Mouse (Mus musculus) heart, embryonic 13.5 days (tissue): ENCODE measurements around the gene Gclm. TPM values are rescaled to one million over a fixed set of nuclear protein-coding genes. Genes with fewer than 3 reads are reported as not detected.

ENCODE experiments used
- ATAC-seq: fragments of 200-750 bp; cut with Nextera tagmentation; 2 replicates; pipeline ENCODE4 v1.8.0; 2017; ENCODE audit warnings: moderate TSS enrichment; ENCODE audit not compliant: insufficient number of reproducible peaks, low FRiP score, low TSS enrichment; ENCODE audit errors: extremely low read depth
- H3K27ac ChIP-seq: fragments of 300-500 bp; sonication (generic); replicated peaks from 2 replicates; pipeline ENCODE4 v1.5.1; 2015; ENCODE audit warnings: moderate library complexity, mild to moderate bottlenecking, inconsistent platforms
- H3K27me3 ChIP-seq: fragments of 300-500 bp; sonication (generic); replicated peaks from 2 replicates; pipeline ENCODE4 v1.6.1; 2015; ENCODE audit warnings: mild to moderate bottlenecking, inconsistent platforms
- H3K36me3 ChIP-seq: fragments of 300-500 bp; sonication (generic); 2 replicates; pipeline ENCODE4 v1.6.1; 2015; ENCODE audit warnings: mild to moderate bottlenecking, inconsistent platforms
- H3K4me1 ChIP-seq: fragments of 300-500 bp; sonication (generic); 2 replicates; pipeline ENCODE4 v1.6.1; 2015; ENCODE audit warnings: inconsistent platforms
- H3K4me2 ChIP-seq: fragments of 300-500 bp; sonication (generic); 2 replicates; pipeline ENCODE4 v1.6.1; 2015; ENCODE audit warnings: inconsistent platforms, mild to moderate bottlenecking, moderate library complexity
- H3K4me3 ChIP-seq: fragments of 300-500 bp; sonication (generic); 2 replicates; pipeline ENCODE4 v1.5.1; 2015; ENCODE audit warnings: moderate library complexity, mild to moderate bottlenecking, inconsistent platforms
- H3K9ac ChIP-seq: fragments of 300-500 bp; sonication (generic); 2 replicates; pipeline ENCODE4 v1.6.1; 2015; ENCODE audit warnings: inconsistent platforms, mild to moderate bottlenecking, moderate library complexity
- H3K9me3 ChIP-seq: fragments of 300-500 bp; sonication (generic); 2 replicates; pipeline ENCODE4 v1.6.1; 2016; ENCODE audit warnings: inconsistent platforms
- WGBS: fragments of 180-500 bp; shearing (Covaris S2); methylation state at CpG from one replicate; pipeline ENCODE4 v1.1.7; 2015; ENCODE audit warnings: mixed read lengths; 5-methylcytosine and 5-hydroxymethylcytosine counted together
- microRNA counts: library from miRNA; unstranded; fragments of <30 nt; microRNA quantifications from one replicate; lab custom pipeline; 2016
- microRNA-seq: library from miRNA; unstranded; fragments of <30 nt; microRNA quantifications from one replicate; pipeline ENCODE4, GENCODE M21; 2016
- polyA plus RNA-seq: library from polyadenylated mRNA; unstranded; fragments of >200 nt; fragmentation: Nextera tagmentation; extraction: Ambion mirVana; gene quantifications from 2 replicates; pipeline ENCODE4 v1.2.1, GENCODE M21; 2015

The Gclm gene
- polyA plus RNA-seq, 1 experiment from 2014 or later: 90.0 TPM

GRCm38 (mm10) chr3:122316621-122317020 lies 71.3 kb downstream of the Gclm start:
- Histone ChIP-seq H3K27me3 (peaks cover 85% of the 10 kb centered on the region), H3K9me3 (no peaks in the 10 kb centered on the region), H3K4me3 (peak overlapping the region; percentile 17), H3K36me3 (no peaks in the 10 kb centered on the region), H3K4me1 (peaks cover 24% of the 10 kb centered on the region), H3K27ac (no peak overlapping the region), H3K4me2 (peak overlapping the region; percentile 59), H3K9ac (peak overlapping the region; percentile 45; the same call in 1 of the 2 replicates)
- 11% methylated on average over 11 of the region's 11 CpGs for WGBS
- ATAC-seq: no peak; the same call in 1 of the 2 replicates

GRCm38 (mm10) chr3:122317339-122317738 lies 72.0 kb downstream of the Gclm start:
- no peak overlapping the region for H3K27ac ChIP-seq
- 78% methylated on average over 6 of the region's 6 CpGs for WGBS
- H3K27me3 ChIP-seq: peaks cover 89% of the 10 kb centered on the region
- H3K36me3 ChIP-seq: no peaks in the 10 kb centered on the region
- H3K9me3 ChIP-seq: no peaks in the 10 kb centered on the region
- H3K4me1 ChIP-seq: peaks cover 24% of the 10 kb centered on the region
- ATAC-seq: no peak
- H3K4me3 ChIP-seq: no peak overlapping the region
- no peak overlapping the region for H3K9ac ChIP-seq
- H3K4me2 ChIP-seq: no peak overlapping the region

MicroRNAs within 50 kb of the gene (microRNA counts, 519-probe panel; counts per million panel counts)
- microRNA mmu-miR-760 (lab: Ali Mortazavi, UCI): 209 counts per million, percentile 61 among the panel's probes with 10 or more counts

Small RNA genes within 50 kb of the gene (microRNA-seq; reads per million reads assigned to microRNA genes)
- gene Gm22903 (not detected), gene Mir760 (56.7 reads per million, percentile 45 among the genes with 10 or more reads in this experiment)

Other genes with a start within 250 kb of the Gclm start
- gene Abca4, start 201.1 kb upstream of the Gclm start, polyA plus RNA-seq: 2.4 and 2.5 TPM in 2 replicates
- gene Dnttip2, start 28.8 kb downstream of the Gclm start, polyA plus RNA-seq: 44.5 and 45.0 TPM in 2 replicates
- gene Bcar3, start 48.6 kb downstream of the Gclm start, polyA plus RNA-seq: 3.6 and 4.8 TPM in 2 replicates